In the genomic region with DNA sequence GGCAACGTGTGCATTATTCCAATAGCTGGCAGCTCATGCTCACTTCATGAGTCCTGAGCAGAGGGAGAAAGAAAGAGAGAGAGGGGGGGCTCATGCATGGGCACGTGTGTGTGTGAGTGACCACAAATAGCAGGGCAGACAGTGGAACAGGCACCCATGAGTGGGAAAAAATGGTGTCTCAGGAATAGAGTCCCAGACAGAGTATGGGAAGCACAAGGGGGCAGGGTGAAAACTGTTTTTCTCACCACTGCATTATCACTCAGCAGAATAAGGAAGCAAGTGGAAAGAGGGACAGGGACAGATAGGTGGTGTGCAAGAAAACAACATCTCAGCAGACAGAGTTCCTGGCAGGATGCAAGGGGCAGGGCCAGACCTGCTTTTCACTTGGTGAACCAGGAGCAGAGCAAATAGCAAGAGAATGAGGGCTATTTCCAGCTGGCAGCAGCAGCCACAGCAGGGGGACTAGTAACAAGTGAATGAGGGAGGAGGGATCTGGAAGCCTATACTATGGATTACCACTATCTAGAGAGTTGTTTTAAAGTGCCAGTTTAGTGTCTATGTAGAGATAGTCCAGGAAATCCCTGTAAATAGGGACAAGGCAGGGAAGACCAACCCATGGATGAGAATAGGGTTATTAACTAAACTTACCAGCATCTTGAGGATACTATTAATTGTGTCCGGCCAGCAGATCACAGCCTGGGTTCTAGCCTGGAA, we compare ENCODE assay signal across 11 mouse cellular contexts. TPM values are rescaled to one million over a fixed set of nuclear protein-coding genes. Genes with fewer than 3 reads are reported as not detected.
DNase-seq lines count a peak whose midpoint lies in the region; ATAC-seq and TF ChIP-seq lines count a peak whose summit lies in the region.
"Had no signal": no experiment of that assay in that cellular context is flagged by ENCODE, and none has a peak within 500 bp of the region (broad histone marks: within the 10 kb centered on the region; RNA-seq: fewer than 3 reads in every experiment).

No protein-coding gene starts in this region.

- H3K36me3 ChIP-seq in kidney, embryonic 15.5 days, result no peaks in the 10 kb centered on the region
- no peaks in the 10 kb centered on the region for H3K36me3 ChIP-seq in small intestine, adult 2 months (ENCODE audit: control insufficient read depth, insufficient read depth, low read length)
- H3K36me3 ChIP-seq: forebrain, embryonic 12.5 days; midbrain, embryonic 12.5 days had no signal

- H3K9me3 ChIP-seq in kidney, embryonic 15.5 days (replicated peaks), result no peaks in the 10 kb centered on the region
- H3K9me3 ChIP-seq: forebrain, embryonic 12.5 days; midbrain, embryonic 12.5 days had no signal

- 65% methylated on average over 3 of the region's 3 CpGs for WGBS in kidney, embryonic 15.5 days
- 19% methylated on average over 3 of the region's 3 CpGs for WGBS in bone marrow, adult 2 months
- WGBS in small intestine, adult 2 months, result 20% methylated on average over 3 of the region's 3 CpGs

- TF ChIP-seq CTCF in bone marrow, adult 2 months (IDR thresholded peaks at IDR 0.05; ENCODE audit: control insufficient read depth, insufficient read depth, low read length), result no peak
- TF ChIP-seq CTCF in small intestine, adult 2 months (IDR thresholded peaks at IDR 0.05; ENCODE audit: extremely low read depth, insufficient read length, insufficient replicate concordance, low read depth, low read length), result no peak

- no peaks in the 10 kb centered on the region for H3K27me3 ChIP-seq in kidney, embryonic 15.5 days
- no peaks in the 10 kb centered on the region for H3K27me3 ChIP-seq in small intestine, adult 2 months (ENCODE audit: control insufficient read depth, insufficient read depth, low read length)
- H3K27me3 ChIP-seq: midbrain, embryonic 12.5 days had no signal

- peak overlapping the region; percentile 39 for H3K4me2 ChIP-seq in kidney, embryonic 15.5 days
- H3K4me2 ChIP-seq: forebrain, embryonic 12.5 days; midbrain, embryonic 12.5 days had no signal

- H3K27ac ChIP-seq in kidney, embryonic 15.5 days, result peak overlapping the region; percentile 62
- no peak overlapping the region for H3K27ac ChIP-seq in bone marrow, adult 2 months (ENCODE audit: control insufficient read depth, insufficient read depth, low read depth, low read length, poor library complexity)
- H3K27ac ChIP-seq in small intestine, adult 2 months (ENCODE audit: insufficient read depth, low read depth, low read length), result peak overlapping the region; percentile 76
- H3K27ac ChIP-seq: forebrain, embryonic 12.5 days; midbrain, embryonic 12.5 days had no signal

- H3K4me1 ChIP-seq in kidney, embryonic 15.5 days, result peaks cover 17% of the 10 kb centered on the region; the same call in 1 of the 2 replicates
- H3K4me1 ChIP-seq in bone marrow, adult 2 months (ENCODE audit: control insufficient read depth, insufficient read depth, low read length), result peaks cover 3% of the 10 kb centered on the region; the same call in 1 of the 2 replicates
- peaks cover 15% of the 10 kb centered on the region for H3K4me1 ChIP-seq in small intestine, adult 2 months (ENCODE audit: control insufficient read depth, insufficient read depth, insufficient read length, low read length)

- ATAC-seq in kidney, embryonic 15.5 days (replicated peaks; ENCODE audit: low FRiP score), result no peak

- 0 out of 2 replicates have a peak overlapping the region, but pooled peaks have one; percentile 10 for H3K4me3 ChIP-seq in kidney, embryonic 15.5 days (replicated peaks)
- H3K4me3 ChIP-seq in bone marrow, adult 2 months (replicated peaks; ENCODE audit: control insufficient read depth, low read depth, low read length), result peak overlapping the region; percentile 26
- H3K4me3 ChIP-seq in small intestine, adult 2 months (ENCODE audit: low read depth, low read length), result peak overlapping the region; percentile 26; the same call in 1 of the 2 replicates
- H3K4me3 ChIP-seq: forebrain, embryonic 12.5 days; midbrain, embryonic 12.5 days had no signal

- no peak overlapping the region for H3K9ac ChIP-seq in kidney, embryonic 15.5 days
- H3K9ac ChIP-seq: forebrain, embryonic 12.5 days; midbrain, embryonic 12.5 days had no signal

- no peak for DNase-seq in kidney, adult 8-10 months
- DNase-seq in liver, result peak; percentile 15
- DNase-seq in thymus, postnatal 10 days (ENCODE audit: low spot score in 2 of 2), result no peak
- no peak for DNase-seq in T-cell, adult 2 months (ENCODE audit: low spot score)
- DNase-seq: adrenal gland, postnatal 14 days; cerebellum, postnatal 36 days had no signal

- TF ChIP-seq POLR2A in bone marrow, adult 2 months (IDR thresholded peaks at IDR 0.05; ENCODE audit: borderline replicate concordance, control insufficient read depth, low read depth, low read length), result no peak
- TF ChIP-seq POLR2A in small intestine, adult 2 months (IDR thresholded peaks at IDR 0.05; ENCODE audit: low read depth, low read length), result no peak

RNA-seq across cellular contexts. Expression of gene Klrb1f, which starts 49.5 kb away (rescaled TPM):
- polyA plus RNA-seq in kidney, embryonic 15.5 days (2015; fragmentation: Nextera tagmentation; extraction: Ambion mirVana), result 0.26 and 0.29 TPM in 2 replicates
- 3.8 TPM in 1 of 2 replicates, not detected in the other for polyA plus RNA-seq in bone marrow, adult 2 months (2011; ENCODE audit: insufficient read depth, insufficient read length, low replicate concordance, missing spikeins)
- 0.33 TPM in 1 of 2 replicates, not detected in the other for polyA plus RNA-seq in small intestine, adult 2 months (2012; rRNA removed)
- polyA plus RNA-seq: forebrain, embryonic 12.5 days; midbrain, embryonic 12.5 days had no signal
